Mouse (Mus musculus) ES-E14 (cell line): Measurements from ENCODE around the gene Olfr147. TPM values are rescaled to one million over a fixed set of nuclear protein-coding genes. Genes with fewer than 3 reads are reported as not detected.
A peak's percentile ranks its signal among the peaks of the same experiment; 100 is the strongest.
"Not testable (repeated sequence)": the region's sequence is repeated elsewhere in the genome, so short reads cannot be mapped to it uniquely, and the experiment has no call there.

Source experiments
- DNase-seq: peaks from one replicate; pipeline ENCODE4 v3.0.0-alpha.2; 2013; ENCODE audit warnings: low read depth, low spot score
- H3K27ac ChIP-seq: 2 replicates; pipeline ENCODE4 v1.5.1; 2012; ENCODE audit warnings: low read depth, mild to moderate bottlenecking, low read length, moderate library complexity, mixed read lengths; ENCODE audit not compliant: poor library complexity, insufficient read depth, severe bottlenecking
- H3K36me3 ChIP-seq: 2 replicates; pipeline ENCODE4 v1.6.1; 2012; ENCODE audit warnings: mild to moderate bottlenecking, low read length, moderate library complexity, mixed read lengths; ENCODE audit not compliant: control insufficient read depth, poor library complexity, insufficient read depth, severe bottlenecking
- H3K4me1 ChIP-seq, 2 experiments: fragments of 150-350 bp in 1 of 2; sonication (generic) in 1 of 2; 2 replicates each; pipeline ENCODE4 v1.6.1; 2012; ENCODE audit warnings: low read length in 2 of 2, mild to moderate bottlenecking in 1 of 2, mixed read lengths in 1 of 2; ENCODE audit not compliant: control insufficient read depth in 2 of 2, insufficient read depth in 2 of 2, poor library complexity in 1 of 2
- H3K4me3 ChIP-seq, 2 experiments: fragments of 150-350 bp in 1 of 2; sonication (generic) in 1 of 2; 2 replicates each; pipeline ENCODE4 v1.5.1; 2012; ENCODE audit warnings: low read length in 2 of 2, low read depth in 1 of 2, mild to moderate bottlenecking in 1 of 2, mixed read lengths in 1 of 2; ENCODE audit not compliant: insufficient read depth in 1 of 2, poor library complexity in 1 of 2, severe bottlenecking in 1 of 2
- H3K9ac ChIP-seq: 2 replicates; pipeline ENCODE4 v1.6.1; 2012; ENCODE audit warnings: low read depth, mild to moderate bottlenecking, low read length, mixed read lengths; ENCODE audit not compliant: poor library complexity, insufficient read depth, severe bottlenecking
- H3K9me3 ChIP-seq: fragments of 150-350 bp; sonication (generic); 2 replicates; pipeline ENCODE4 v1.6.1; 2012; ENCODE audit warnings: low read depth, mild to moderate bottlenecking, low read length; ENCODE audit not compliant: control insufficient read depth, insufficient read depth
- CHD2 ChIP-seq: IDR thresholded peaks from 2 replicates; pipeline ENCODE4 v1.6.1; 2014; ENCODE audit warnings: mild to moderate bottlenecking, low read depth, low read length, inconsistent platforms
- HCFC1 ChIP-seq: IDR thresholded peaks from 2 replicates; pipeline ENCODE4 v1.6.1; 2012; ENCODE audit warnings: low read length, inconsistent platforms, borderline replicate concordance; ENCODE audit not compliant: insufficient read depth
- MAFK ChIP-seq: IDR thresholded peaks from 2 replicates; pipeline ENCODE4 v1.6.1; 2014; ENCODE audit warnings: mild to moderate bottlenecking, low read depth, low read length, inconsistent platforms; ENCODE audit not compliant: insufficient read depth
- ZC3H11A ChIP-seq: IDR thresholded peaks from 2 replicates; pipeline ENCODE4 v1.6.1; 2012; ENCODE audit warnings: low read depth, mild to moderate bottlenecking, inconsistent platforms, low read length, borderline replicate concordance
- ZNF384 ChIP-seq: IDR thresholded peaks from 2 replicates; pipeline ENCODE4 v1.6.1; 2012; ENCODE audit warnings: low read depth, low read length, inconsistent platforms
- in situ Hi-C, 2 experiments: fragments of 600-800 bp; cut with MboI; formaldehyde crosslinking; loops; one replicate each; pipeline ENCODE4 v1.15.1; 2025; ENCODE audit warnings: low sequenced_read_pairs in 2 of 2, inconsistent platforms in 1 of 2; ENCODE audit not compliant: unreplicated experiment in 2 of 2
- total RNA-seq: library from RNA; depleted of rRNA; stranded (reverse); fragments of 300-350 nt; gene quantifications from 2 replicates; pipeline ENCODE4 v1.2.3, GENCODE M21; 2012; rRNA removed

The Olfr147 gene
- 0.49 and 0.53 TPM in 2 replicates for total RNA-seq

GRCm38 (mm10) chr9:38401398-38401797, at the start of gene Olfr147:
Gene Olfr147 (plus strand): TSS chr9:38401698.
- Histone ChIP-seq H3K27ac (no peak within 1 kb of the TSS), H3K4me1 (0 out of 4 replicates have a peak, but pooled peaks cover 0 to 1% of the 10 kb centered on the region in 2 experiments), H3K36me3 (no peaks in the 10 kb centered on the region), H3K9ac (no peak within 1 kb of the TSS), H3K9me3 (no peaks in the 10 kb centered on the region), H3K4me3 (no peak within 1 kb of the TSS)
- no peak for DNase-seq
- TF ChIP-seq MAFK (no peak), ZC3H11A (no peak), ZNF384 (no peak), HCFC1 (no peak), CHD2 (no peak)
- in situ Hi-C loops, result no loop called here

GRCm38 (mm10) chr9:38366596-38366995, 34.9 kb upstream of the Olfr147 start, which contains the start of gene Olfr250:
Gene Olfr250 (plus strand): TSS chr9:38366896.
- Histone ChIP-seq H3K27ac (no peak within 1 kb of the TSS), H3K9me3 (no peaks in the 10 kb centered on the region), H3K9ac (no peak within 1 kb of the TSS), H3K36me3 (no peaks in the 10 kb centered on the region), H3K4me3 (no peak within 1 kb of the TSS), H3K4me1 (no peaks in the 10 kb centered on the region)
- in situ Hi-C loops, result no loop called here
- DNase-seq, result no peak
- TF ChIP-seq MAFK (no peak), ZNF384 (no peak), CHD2 (no peak), ZC3H11A (no peak), HCFC1 (no peak)

GRCm38 (mm10) chr9:38376786-38377185, 24.7 kb upstream of the Olfr147 start, which contains the start of gene Olfr251:
Gene Olfr251 (plus strand): TSS chr9:38377086.
- no peaks in the 10 kb centered on the region for H3K36me3 ChIP-seq
- in situ Hi-C loops, result no loop called here
- no peak for TF ChIP-seq HCFC1
- TF ChIP-seq MAFK, result no peak
- no peak for TF ChIP-seq ZNF384
- TF ChIP-seq CHD2, result no peak
- TF ChIP-seq ZC3H11A, result no peak
- no peak for DNase-seq
- H3K4me3 ChIP-seq, result no peak within 1 kb of the TSS
- no peak within 1 kb of the TSS for H3K9ac ChIP-seq
- no peak within 1 kb of the TSS for H3K27ac ChIP-seq
- no peaks in the 10 kb centered on the region for H3K9me3 ChIP-seq
- H3K4me1 ChIP-seq, result no peaks in the 10 kb centered on the region

- in situ Hi-C loops, H3K36me3 ChIP-seq, H3K4me1 ChIP-seq, H3K9me3 ChIP-seq, H3K9ac ChIP-seq, DNase-seq, H3K4me3 ChIP-seq: not testable (repeated sequence)
- peak overlapping the region; percentile 93; the same call in 1 of the 2 replicates for H3K27ac ChIP-seq
These were observed 6.0 kb downstream of the Olfr147 start for GRCm38 (mm10) chr9:38407502-38407901.

- H3K4me1 ChIP-seq, H3K27ac ChIP-seq, in situ Hi-C loops, DNase-seq, H3K36me3 ChIP-seq, H3K4me3 ChIP-seq, H3K9me3 ChIP-seq, H3K9ac ChIP-seq: not testable (repeated sequence)
These were observed 12.0 kb downstream of the Olfr147 start for GRCm38 (mm10) chr9:38413502-38413901.
